Mouse (Mus musculus): ENCODE measurements at regions not wholly inside any gene's neighbourhood (a gene's known extent, or its start where the extent isn't known, plus 50 kb on each side); places are given as distances from the start of the nearest gene placed in this dataset.

DNA sequence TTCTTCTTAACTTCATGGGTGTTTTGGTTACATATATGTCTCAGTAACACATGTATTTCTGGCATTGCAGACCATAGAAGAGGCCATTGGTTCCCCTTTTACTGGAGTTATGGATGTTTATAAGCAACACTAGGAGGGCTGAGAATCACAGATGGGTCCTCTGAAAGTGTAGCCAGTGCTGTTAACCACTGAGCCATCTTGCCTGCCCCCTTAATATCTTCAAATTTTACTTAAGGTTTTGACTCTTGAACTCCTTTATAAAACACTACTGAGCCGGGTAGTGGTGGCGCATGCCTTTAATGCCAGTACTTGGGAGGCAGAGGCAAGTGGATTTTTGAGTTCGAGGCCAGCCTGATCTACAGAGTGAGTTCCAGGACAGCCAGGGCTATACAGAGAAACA, 1015.6 kb downstream of the Pcdh7 start:
- no peak for TF ChIP-seq CTCF (IDR thresholded peaks at IDR 0.05 in 2 of 3, conservative IDR thresholded peaks at IDR 0.05 in 1 of 3; ENCODE audit: control insufficient read depth in 1 of 3, insufficient read depth in 1 of 3, low read depth in 2 of 3, low read length in 3 of 3, poor library complexity in 1 of 3, severe bottlenecking in 1 of 3)
- TF ChIP-seq MAFK (IDR thresholded peaks at IDR 0.05; ENCODE audit: borderline replicate concordance, low read depth, low read length) = no peak
- no peak for TF ChIP-seq MYB (IDR thresholded peaks at IDR 0.05; ENCODE audit: low read depth, low read length)
- TF ChIP-seq POLR2A (IDR thresholded peaks at IDR 0.05; ENCODE audit: control insufficient read depth in 1 of 2, insufficient read depth in 1 of 2, low read depth in 1 of 2, low read length in 2 of 2, poor library complexity in 1 of 2) = no peak
- TF ChIP-seq CHD2 (IDR thresholded peaks at IDR 0.05; ENCODE audit: low read length) = no peak
- TF ChIP-seq POLR2AphosphoS2 (IDR thresholded peaks at IDR 0.05; ENCODE audit: low read length) = no peak
- TF ChIP-seq ZNF384 (IDR thresholded peaks at IDR 0.05; ENCODE audit: low read depth, low read length) = no peak
- no peak for TF ChIP-seq TBP (IDR thresholded peaks at IDR 0.05; ENCODE audit: low read depth, low read length)
- TF ChIP-seq RAD21 (IDR thresholded peaks at IDR 0.05; ENCODE audit: low read depth, low read length) = no peak
- no peak for TF ChIP-seq SMC3 (IDR thresholded peaks at IDR 0.05; ENCODE audit: low read depth, low read length)
- no peak for TF ChIP-seq MYC (IDR thresholded peaks at IDR 0.05; ENCODE audit: low read depth, low read length)
- no peak for TF ChIP-seq EP300 (IDR thresholded peaks at IDR 0.05; ENCODE audit: low read depth in 1 of 2, low read length in 2 of 2)
- TF ChIP-seq USF1 (IDR thresholded peaks at IDR 0.05; ENCODE audit: low read depth, low read length) = no peak
